Mouse (Mus musculus): Measurements from ENCODE around the gene Ltb. TPM values are rescaled to one million over a fixed set of nuclear protein-coding genes. Genes with fewer than 3 reads are reported as not detected.

The Ltb gene
- polyA plus RNA-seq, 1 experiment from 2014 or later = 1.2 TPM

DNA sequence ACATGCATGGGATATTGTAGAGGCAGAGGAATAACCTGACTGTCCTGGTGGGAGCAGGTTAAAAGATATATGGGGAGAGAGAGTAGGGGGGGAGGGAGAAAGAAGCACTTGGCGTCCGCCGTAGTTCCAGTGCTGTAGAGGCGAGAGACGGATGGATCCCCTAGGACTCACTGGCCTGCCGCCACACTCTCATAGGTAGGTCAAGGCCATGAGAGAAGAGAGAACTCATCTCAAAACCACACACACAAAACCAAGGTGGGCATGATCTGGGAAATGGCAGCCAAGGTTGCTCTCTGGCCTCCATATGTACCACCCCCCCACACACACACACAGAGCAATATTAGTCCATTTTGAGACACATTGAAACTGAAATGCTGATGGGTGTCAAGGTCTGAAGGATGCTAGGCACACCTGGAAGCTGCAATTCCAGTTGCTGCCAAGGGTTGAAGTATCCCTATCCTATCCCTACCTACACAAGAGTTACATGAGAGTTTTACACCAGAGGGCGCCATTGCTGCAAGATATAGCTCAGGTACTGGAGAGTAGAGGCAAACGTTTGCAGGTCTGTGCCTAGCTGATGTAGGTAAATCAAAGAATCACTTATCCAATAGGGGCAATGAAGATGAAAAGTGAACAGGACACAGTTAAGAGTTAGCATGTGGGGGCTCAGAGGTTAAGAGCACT lies 27.7 kb upstream of the Ltb start:
- Histone ChIP-seq H3K9me3 (replicated peaks) (no peaks in the 10 kb centered on the region), H3K36me3 (peaks cover 14% of the 10 kb centered on the region), H3K4me2 (peak overlapping the region; percentile 78), H3K9ac (no peak overlapping the region; the same call in 1 of the 2 replicates), H3K27me3 (replicated peaks) (no peaks in the 10 kb centered on the region), H3K27ac (peak overlapping the region; percentile 8; the same call in 1 of the 2 replicates), H3K4me1 (peaks cover 34% of the 10 kb centered on the region), H3K4me3 (peak overlapping the region; percentile 96; the same call in 1 of the 2 replicates)
- no peak for ATAC-seq
- WGBS (ENCODE audit: insufficient replicate concordance) = 74% methylated on average over 8 of the region's 8 CpGs

DNA sequence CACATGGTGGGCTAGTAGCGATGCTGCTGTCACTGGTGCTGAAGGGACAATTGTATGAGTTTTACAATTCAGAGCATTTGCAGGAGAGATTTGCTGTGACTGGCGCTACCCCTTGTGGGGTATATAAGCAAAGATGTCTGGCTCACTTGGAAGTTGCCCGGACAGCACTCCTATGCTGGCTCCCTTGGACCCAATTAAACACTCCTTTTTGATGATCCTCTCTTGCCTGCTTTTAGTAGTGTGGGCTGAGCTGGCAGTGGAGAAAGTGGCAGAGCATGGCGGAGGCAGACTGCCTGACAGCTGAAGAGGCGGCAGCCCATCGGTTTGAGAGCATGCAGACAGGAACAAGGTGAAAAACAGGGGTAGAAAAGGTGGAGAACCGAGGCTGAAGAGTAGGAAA lies 26.4 kb upstream of the Ltb start:
- Histone ChIP-seq H3K27ac (no peak overlapping the region), H3K9ac (no peak overlapping the region), H3K4me2 (no peak overlapping the region), H3K27me3 (replicated peaks) (no peaks in the 10 kb centered on the region), H3K9me3 (replicated peaks) (no peaks in the 10 kb centered on the region), H3K36me3 (peaks cover 1% of the 10 kb centered on the region), H3K4me1 (peaks cover 21% of the 10 kb centered on the region), H3K4me3 (no peak overlapping the region)
- WGBS (ENCODE audit: insufficient replicate concordance) = 64% methylated on average over 7 of the region's 7 CpGs
- ATAC-seq = no peak

DNA sequence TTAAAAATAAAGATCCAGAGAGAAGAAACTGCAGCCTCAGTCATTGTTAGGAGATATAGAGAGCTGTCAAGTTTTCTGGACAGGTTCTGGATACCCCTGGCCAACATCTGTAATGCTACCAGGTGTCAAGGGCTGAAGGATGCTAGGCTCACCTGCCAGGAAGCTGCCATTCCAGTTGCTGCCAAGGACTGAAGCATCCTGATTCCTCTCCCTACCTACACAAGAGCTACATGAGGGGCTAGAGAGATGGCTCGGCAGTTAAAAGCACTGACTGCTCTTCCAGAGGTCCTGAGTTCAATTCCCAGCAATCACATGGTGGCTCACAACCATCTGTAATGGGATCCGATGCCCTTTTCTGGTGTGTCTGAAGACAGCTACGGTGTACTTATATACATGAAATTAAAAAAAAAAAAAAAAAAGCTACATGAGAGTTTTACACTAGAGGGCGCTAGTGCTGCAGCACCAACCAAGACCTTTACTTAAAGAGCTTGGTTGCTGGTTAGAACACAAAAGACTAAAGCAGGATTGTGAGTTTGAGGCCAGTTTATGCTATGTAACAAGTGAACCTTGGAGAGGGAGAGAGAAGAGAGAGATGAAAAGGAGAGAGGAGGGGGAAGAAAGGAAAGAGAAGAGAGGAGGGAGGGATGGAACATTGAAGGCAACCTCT lies 25.6 kb upstream of the Ltb start:
- no peaks in the 10 kb centered on the region for H3K9me3 ChIP-seq (replicated peaks)
- no peak overlapping the region for H3K9ac ChIP-seq
- no peak overlapping the region for H3K27ac ChIP-seq
- no peaks in the 10 kb centered on the region for H3K27me3 ChIP-seq (replicated peaks)
- WGBS (ENCODE audit: insufficient replicate concordance) = 10% methylated on average over 4 of the region's 4 CpGs
- no peak for ATAC-seq
- no peak overlapping the region for H3K4me2 ChIP-seq
- no peaks in the 10 kb centered on the region for H3K36me3 ChIP-seq
- H3K4me3 ChIP-seq = no peak overlapping the region
- H3K4me1 ChIP-seq = peaks cover 16% of the 10 kb centered on the region

DNA sequence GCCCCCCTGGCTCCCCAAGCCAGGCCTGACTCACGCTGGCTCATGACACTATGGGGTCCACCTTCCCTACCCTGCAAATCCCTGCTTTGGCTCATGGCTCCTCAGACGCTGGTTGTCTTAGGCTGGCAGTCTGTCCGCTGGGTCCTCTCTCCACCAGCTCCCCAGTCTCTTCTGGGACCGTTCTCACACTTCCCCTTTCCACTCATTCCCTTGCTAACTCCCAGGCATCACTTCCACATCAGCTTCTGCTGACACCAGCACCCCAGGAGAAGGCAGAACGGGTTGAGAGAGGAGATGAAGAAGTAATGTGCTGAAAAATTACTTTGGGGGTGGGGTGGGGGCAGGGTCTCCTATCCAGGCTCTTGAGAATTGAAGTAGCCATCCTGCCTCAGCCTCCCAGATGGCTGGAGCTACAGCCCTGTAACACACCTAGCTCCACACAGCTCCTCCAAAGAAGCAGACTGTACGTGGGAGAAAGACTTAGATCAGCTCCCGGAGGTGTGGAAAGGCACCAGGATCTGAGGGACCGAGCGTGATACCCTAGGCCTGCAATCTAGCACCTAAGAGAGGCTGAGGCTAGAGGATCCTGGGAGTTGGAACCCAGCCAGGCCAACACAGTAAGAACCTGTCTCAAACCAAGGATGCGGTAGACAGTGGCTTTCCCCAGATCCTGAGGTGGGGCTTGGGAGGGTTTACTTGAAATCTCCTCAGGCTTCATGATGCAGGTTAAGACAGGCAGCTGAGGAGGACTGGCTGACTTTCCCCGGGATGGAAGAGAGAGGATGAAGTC lies 21.6 kb upstream of the Ltb start:
- Histone ChIP-seq H3K9ac (no peak overlapping the region; the same call in 1 of the 2 replicates), H3K36me3 (no peaks in the 10 kb centered on the region), H3K9me3 (replicated peaks) (no peaks in the 10 kb centered on the region), H3K4me2 (no peak overlapping the region), H3K27me3 (replicated peaks) (no peaks in the 10 kb centered on the region), H3K4me1 (peaks cover 4% of the 10 kb centered on the region; the same call in 1 of the 2 replicates), H3K27ac (no peak overlapping the region), H3K4me3 (no peak overlapping the region)
- no peak for ATAC-seq
- 52% methylated on average over 11 of the region's 11 CpGs for WGBS (ENCODE audit: insufficient replicate concordance)

DNA sequence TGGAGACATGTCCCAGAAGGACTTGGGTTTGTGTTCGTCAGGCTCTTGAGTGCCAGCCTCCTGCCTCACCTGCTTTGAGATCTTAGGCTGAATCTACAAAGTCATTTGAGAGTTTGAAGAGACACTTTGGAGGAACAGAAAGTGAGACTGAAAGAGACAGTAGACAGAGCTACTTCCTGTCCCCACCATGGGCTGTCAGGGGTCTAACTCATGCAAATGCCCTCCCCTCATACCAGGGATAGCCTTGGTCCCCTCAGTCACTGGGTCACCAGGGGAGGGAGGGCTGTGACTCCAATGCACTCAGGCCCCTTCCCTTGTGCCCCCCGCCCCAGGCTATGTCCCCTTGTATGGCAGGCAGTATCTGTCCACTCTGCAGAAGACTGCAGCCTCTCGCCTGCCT lies 20.9 kb upstream of the Ltb start:
- no peak overlapping the region for H3K4me3 ChIP-seq
- WGBS (ENCODE audit: insufficient replicate concordance) = 52% methylated on average over 3 of the region's 3 CpGs
- no peak overlapping the region for H3K4me2 ChIP-seq

DNA sequence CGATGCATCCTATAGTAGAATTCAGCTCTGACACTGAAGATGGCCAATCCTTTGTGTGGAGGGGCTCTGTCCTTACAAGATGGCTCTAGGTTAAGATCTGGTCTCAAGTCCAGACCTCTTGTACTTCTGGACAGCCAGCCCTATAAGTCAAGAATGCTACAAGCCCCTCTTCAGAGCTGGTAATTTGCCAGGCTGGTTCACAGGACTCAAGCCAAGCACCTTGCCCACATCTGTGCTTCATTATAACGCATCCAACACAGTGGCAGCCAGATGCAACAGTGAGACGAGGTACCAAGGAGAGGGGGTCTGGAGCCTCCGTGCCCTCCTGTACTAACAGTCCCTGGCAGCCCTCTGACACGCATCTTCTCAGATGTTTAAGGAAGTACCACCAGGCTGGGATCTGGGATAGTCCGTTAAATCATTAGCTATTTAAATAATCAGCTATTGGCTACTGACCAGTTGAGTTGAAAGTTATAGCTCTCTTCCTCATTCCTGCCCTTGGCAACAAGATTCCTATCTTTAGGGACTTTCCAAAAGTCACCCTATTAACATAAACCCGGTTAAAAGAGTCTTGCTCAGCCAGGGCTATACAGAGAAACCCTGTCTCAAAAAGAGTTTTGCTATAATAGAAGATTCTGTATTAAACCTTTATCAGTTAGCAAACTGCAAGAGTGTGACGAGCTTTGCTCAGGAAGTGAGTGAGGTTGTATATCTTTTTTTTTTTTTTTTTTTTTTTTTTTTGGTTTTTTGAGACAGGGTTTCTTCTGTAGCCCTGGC lies 19.9 kb upstream of the Ltb start:
- Histone ChIP-seq H3K4me2 (no peak overlapping the region), H3K9ac (no peak overlapping the region), H3K36me3 (no peaks in the 10 kb centered on the region), H3K27me3 (replicated peaks) (no peaks in the 10 kb centered on the region), H3K4me1 (peaks cover 4% of the 10 kb centered on the region; the same call in 1 of the 2 replicates), H3K4me3 (no peak overlapping the region), H3K9me3 (replicated peaks) (no peaks in the 10 kb centered on the region), H3K27ac (no peak overlapping the region)
- WGBS (ENCODE audit: insufficient replicate concordance) = 53% methylated on average over 8 of the region's 8 CpGs
- ATAC-seq = no peak

More for the DNA sequence above, 20.9 kb upstream of the Ltb start:
- Histone ChIP-seq H3K9ac (no peak overlapping the region), H3K27ac (no peak overlapping the region), H3K9me3 (replicated peaks) (no peaks in the 10 kb centered on the region), H3K36me3 (no peaks in the 10 kb centered on the region), H3K4me1 (peaks cover 4% of the 10 kb centered on the region; the same call in 1 of the 2 replicates), H3K27me3 (replicated peaks) (no peaks in the 10 kb centered on the region)
- ATAC-seq = no peak

DNA sequence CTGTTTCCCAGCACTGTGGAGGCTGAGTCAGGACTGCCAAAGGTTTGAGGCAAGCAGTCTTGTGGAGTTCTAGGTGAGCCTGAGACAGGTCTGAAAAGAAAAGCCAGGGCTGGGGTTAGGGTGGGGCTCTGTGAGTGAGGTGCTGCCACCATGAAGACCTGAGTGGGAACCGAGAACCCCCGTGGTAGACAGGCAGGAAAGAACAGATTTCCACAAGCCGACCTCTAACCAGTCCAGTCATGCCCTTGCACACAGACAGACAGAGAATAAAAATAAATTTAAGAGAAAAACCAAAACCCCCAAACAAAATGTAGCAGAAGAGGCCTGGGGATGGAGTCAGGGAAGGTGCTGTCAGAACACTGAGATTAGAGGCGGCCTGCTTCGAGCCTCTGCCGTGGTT lies 18.9 kb upstream of the Ltb start:
- 67% methylated on average over 6 of the region's 6 CpGs for WGBS (ENCODE audit: insufficient replicate concordance)
- no peak overlapping the region for H3K4me3 ChIP-seq
- H3K4me2 ChIP-seq = no peak overlapping the region
- ATAC-seq = no peak
- H3K36me3 ChIP-seq = no peaks in the 10 kb centered on the region
- H3K9ac ChIP-seq = no peak overlapping the region
- no peak overlapping the region for H3K27ac ChIP-seq
- H3K9me3 ChIP-seq (replicated peaks) = no peaks in the 10 kb centered on the region
- no peaks in the 10 kb centered on the region for H3K27me3 ChIP-seq (replicated peaks)
- peaks cover 4% of the 10 kb centered on the region; the same call in 1 of the 2 replicates for H3K4me1 ChIP-seq

DNA sequence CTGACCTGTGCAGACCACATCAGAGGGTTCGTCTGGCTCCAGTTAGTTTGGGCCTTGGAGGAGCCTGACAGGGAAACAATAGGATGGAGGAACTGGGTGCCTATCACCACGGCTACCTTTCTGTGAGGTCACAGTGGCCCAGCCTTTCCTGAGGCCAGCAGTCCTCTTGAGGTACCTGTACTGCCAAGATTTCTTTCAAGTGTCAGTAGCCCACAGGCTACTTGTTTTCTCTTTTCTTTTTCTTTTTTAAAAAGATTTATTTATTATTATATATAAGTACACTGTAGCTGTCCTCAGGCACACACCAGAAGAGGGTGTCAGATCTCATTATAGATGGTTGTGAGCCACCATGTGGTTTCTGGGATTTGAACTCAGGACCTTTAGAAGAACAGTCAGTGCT lies 18.3 kb upstream of the Ltb start, which contains the start of gene Aif1:
Gene Aif1 (minus strand): TSS at position 101 of the 400 bp plus-strand sequence.
- 56% methylated on average over 2 of the region's 2 CpGs for WGBS (ENCODE audit: insufficient replicate concordance)
- H3K9me3 ChIP-seq (replicated peaks) = no peaks in the 10 kb centered on the region
- H3K27me3 ChIP-seq (replicated peaks) = no peaks in the 10 kb centered on the region
- no peak within 1 kb of the TSS for H3K4me3 ChIP-seq
- no peaks in the 10 kb centered on the region for H3K36me3 ChIP-seq
- no peak for ATAC-seq
- H3K4me1 ChIP-seq = peaks cover 4% of the 10 kb centered on the region; the same call in 1 of the 2 replicates
- no peak within 1 kb of the TSS for H3K4me2 ChIP-seq
- H3K27ac ChIP-seq = no peak within 1 kb of the TSS
- no peak within 1 kb of the TSS for H3K9ac ChIP-seq

DNA sequence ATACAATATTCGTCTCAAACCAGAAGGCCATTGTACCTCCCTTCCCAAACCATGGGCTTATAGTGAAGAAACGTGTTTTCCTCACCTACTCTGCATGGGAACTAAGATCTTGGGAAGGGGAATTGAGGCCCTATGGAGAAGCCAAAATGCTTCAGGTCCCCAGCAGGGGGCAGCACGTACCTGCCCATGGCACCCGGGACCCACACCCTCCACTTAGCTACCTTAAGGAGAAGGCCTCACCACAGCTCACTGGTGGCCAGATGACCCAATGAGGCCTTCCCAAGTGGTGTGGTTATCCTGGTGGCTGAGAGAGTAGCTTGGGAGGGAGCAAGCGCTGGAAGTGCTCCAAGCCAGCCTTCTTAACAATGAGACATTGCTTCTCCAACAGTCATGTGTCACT lies 15.7 kb upstream of the Ltb start:
- WGBS (ENCODE audit: insufficient replicate concordance) = 7% methylated on average over 5 of the region's 5 CpGs
- peak; percentile 65; the same call in 1 of the 2 replicates for ATAC-seq

DNA sequence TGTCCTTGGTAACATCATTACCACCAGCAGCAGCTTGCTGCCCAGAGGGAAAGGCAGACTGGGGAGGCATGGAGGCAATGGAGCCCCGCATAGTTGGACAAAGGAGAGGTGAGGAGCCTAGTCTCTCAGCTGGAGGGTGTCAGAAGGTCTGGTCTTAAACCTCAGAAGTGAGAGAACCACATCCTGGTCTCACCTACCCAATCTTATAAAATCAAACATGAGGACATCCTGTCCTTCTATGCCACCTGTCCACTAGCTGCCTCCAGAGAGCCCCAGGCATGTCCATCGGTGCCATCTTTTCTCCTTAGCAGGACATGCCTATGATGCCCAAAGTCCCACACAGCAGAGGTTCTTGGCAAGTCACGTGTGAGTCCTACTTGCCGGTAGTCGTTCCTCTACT lies 14.1 kb upstream of the Ltb start:
- Histone ChIP-seq H3K27me3 (replicated peaks) (no peaks in the 10 kb centered on the region), H3K4me1 (no peaks in the 10 kb centered on the region), H3K27ac (no peak overlapping the region), H3K36me3 (no peaks in the 10 kb centered on the region), H3K4me3 (no peak overlapping the region), H3K9me3 (replicated peaks) (no peaks in the 10 kb centered on the region), H3K4me2 (no peak overlapping the region), H3K9ac (no peak overlapping the region)
- ATAC-seq = no peak
- 62% methylated on average over 5 of the region's 5 CpGs for WGBS (ENCODE audit: insufficient replicate concordance)

More for the DNA sequence above, 15.7 kb upstream of the Ltb start:
- Histone ChIP-seq H3K36me3 (no peaks in the 10 kb centered on the region), H3K4me3 (no peak overlapping the region), H3K9ac (no peak overlapping the region), H3K4me2 (no peak overlapping the region), H3K9me3 (replicated peaks) (no peaks in the 10 kb centered on the region), H3K27me3 (replicated peaks) (no peaks in the 10 kb centered on the region), H3K27ac (no peak overlapping the region), H3K4me1 (peaks cover 2% of the 10 kb centered on the region; the same call in 1 of the 2 replicates)
